Mouse (Mus musculus): Measurements from ENCODE around the gene Gm44965. TPM values are rescaled to one million over a fixed set of nuclear protein-coding genes. Genes with fewer than 3 reads are reported as not detected.

The Gm44965 gene
- polyA plus RNA-seq (2012; ENCODE audit: insufficient read depth, insufficient read length, low replicate concordance, missing spikeins): not detected in 2 replicates

GRCm38 (mm10) chr6:48593158-48594042 lies at the start of gene Gm44965, which contains the start of gene Repin1:
Gene Gm44965, plus strand, starts transcription at chr6:48593941.
Gene Repin1, plus strand, starts transcription at chr6:48593883.
- WGBS: 2% methylated on average over 45 of the region's 45 CpGs
- Histone ChIP-seq H3K27ac (ENCODE audit: insufficient read depth, low read depth, low read length) (peak within 1 kb of the TSS; percentile 95), H3K4me3 (ENCODE audit: insufficient read depth, low read depth, low read length) (peak within 1 kb of the TSS; percentile 86), H3K4me1 (ENCODE audit: control insufficient read depth, insufficient read depth, low read length) (peaks cover 39% of the 10 kb centered on the region)
- TF ChIP-seq POLR2A (IDR thresholded peaks at IDR 0.05; ENCODE audit: insufficient read depth, low read depth, low read length) (peak; percentile 83), CTCF (IDR thresholded peaks at IDR 0.05; ENCODE audit: insufficient read depth, low read depth, low read length) (0 out of 2 replicates have a peak, but pooled peaks have one; percentile 23)

- TF ChIP-seq POLR2A (IDR thresholded peaks at IDR 0.05; ENCODE audit: insufficient read depth, low read depth, low read length): no peak
- no peak for TF ChIP-seq CTCF (IDR thresholded peaks at IDR 0.05; ENCODE audit: insufficient read depth, low read depth, low read length)
- 63% methylated on average over 5 of the region's 5 CpGs for WGBS
- Histone ChIP-seq H3K4me1 (ENCODE audit: control insufficient read depth, insufficient read depth, low read length) (0 out of 2 replicates have a peak, but pooled peaks cover 2% of the 10 kb centered on the region), H3K4me3 (ENCODE audit: insufficient read depth, low read depth, low read length) (no peak overlapping the region), H3K27ac (ENCODE audit: insufficient read depth, low read depth, low read length) (no peak overlapping the region)
Observed at GRCm38 (mm10) chr6:48545251-48545650, 48.5 kb upstream of the Gm44965 start.

GRCm38 (mm10) chr6:48546271-48546670 lies 47.5 kb upstream of the Gm44965 start:
- Histone ChIP-seq H3K27ac (ENCODE audit: insufficient read depth, low read depth, low read length) (no peak overlapping the region), H3K4me1 (ENCODE audit: control insufficient read depth, insufficient read depth, low read length) (0 out of 2 replicates have a peak, but pooled peaks cover 2% of the 10 kb centered on the region), H3K4me3 (ENCODE audit: insufficient read depth, low read depth, low read length) (no peak overlapping the region)
- 61% methylated on average over 1 of the region's 1 CpGs for WGBS
- TF ChIP-seq CTCF (IDR thresholded peaks at IDR 0.05; ENCODE audit: insufficient read depth, low read depth, low read length): no peak
- TF ChIP-seq POLR2A (IDR thresholded peaks at IDR 0.05; ENCODE audit: insufficient read depth, low read depth, low read length): no peak

GRCm38 (mm10) chr6:48546858-48547257 lies 46.9 kb upstream of the Gm44965 start:
- 43% methylated on average over 4 of the region's 4 CpGs for WGBS
- Histone ChIP-seq H3K4me3 (ENCODE audit: insufficient read depth, low read depth, low read length) (no peak overlapping the region), H3K4me1 (ENCODE audit: control insufficient read depth, insufficient read depth, low read length) (0 out of 2 replicates have a peak, but pooled peaks cover 2% of the 10 kb centered on the region), H3K27ac (ENCODE audit: insufficient read depth, low read depth, low read length) (no peak overlapping the region)
- TF ChIP-seq CTCF (IDR thresholded peaks at IDR 0.05; ENCODE audit: insufficient read depth, low read depth, low read length): no peak
- TF ChIP-seq POLR2A (IDR thresholded peaks at IDR 0.05; ENCODE audit: insufficient read depth, low read depth, low read length): no peak

- no peak for TF ChIP-seq CTCF (IDR thresholded peaks at IDR 0.05; ENCODE audit: insufficient read depth, low read depth, low read length)
- no peak for TF ChIP-seq POLR2A (IDR thresholded peaks at IDR 0.05; ENCODE audit: insufficient read depth, low read depth, low read length)
Observed at GRCm38 (mm10) chr6:48548314-48548713, 45.4 kb upstream of the Gm44965 start.

GRCm38 (mm10) chr6:48552918-48553317 lies 40.8 kb upstream of the Gm44965 start:
- WGBS: 76% methylated on average over 4 of the region's 4 CpGs
- TF ChIP-seq CTCF (IDR thresholded peaks at IDR 0.05; ENCODE audit: insufficient read depth, low read depth, low read length) (no peak), POLR2A (IDR thresholded peaks at IDR 0.05; ENCODE audit: insufficient read depth, low read depth, low read length) (no peak)
- Histone ChIP-seq H3K4me1 (ENCODE audit: control insufficient read depth, insufficient read depth, low read length) (no peaks in the 10 kb centered on the region; the same call in 1 of the 2 replicates), H3K4me3 (ENCODE audit: insufficient read depth, low read depth, low read length) (no peak overlapping the region), H3K27ac (ENCODE audit: insufficient read depth, low read depth, low read length) (no peak overlapping the region)

More at GRCm38 (mm10) chr6:48548314-48548713, 45.4 kb upstream of the Gm44965 start:
- Histone ChIP-seq H3K27ac (ENCODE audit: insufficient read depth, low read depth, low read length) (no peak overlapping the region), H3K4me3 (ENCODE audit: insufficient read depth, low read depth, low read length) (no peak overlapping the region), H3K4me1 (ENCODE audit: control insufficient read depth, insufficient read depth, low read length) (0 out of 2 replicates have a peak, but pooled peaks cover 2% of the 10 kb centered on the region)
- 95% methylated on average over 6 of the region's 6 CpGs for WGBS

GRCm38 (mm10) chr6:48553819-48554218 lies 39.9 kb upstream of the Gm44965 start:
- TF ChIP-seq CTCF (IDR thresholded peaks at IDR 0.05; ENCODE audit: insufficient read depth, low read depth, low read length) (no peak), POLR2A (IDR thresholded peaks at IDR 0.05; ENCODE audit: insufficient read depth, low read depth, low read length) (no peak)
- Histone ChIP-seq H3K4me1 (ENCODE audit: control insufficient read depth, insufficient read depth, low read length) (no peaks in the 10 kb centered on the region; the same call in 1 of the 2 replicates), H3K27ac (ENCODE audit: insufficient read depth, low read depth, low read length) (peak overlapping the region; percentile 97), H3K4me3 (ENCODE audit: insufficient read depth, low read depth, low read length) (0 out of 2 replicates have a peak overlapping the region, but pooled peaks have one; percentile 74)
- WGBS: 49% methylated on average over 4 of the region's 4 CpGs

- Histone ChIP-seq H3K27ac (ENCODE audit: insufficient read depth, low read depth, low read length) (peak within 1 kb of the TSS; percentile 97), H3K4me3 (ENCODE audit: insufficient read depth, low read depth, low read length) (peak within 1 kb of the TSS; percentile 74), H3K4me1 (ENCODE audit: control insufficient read depth, insufficient read depth, low read length) (no peaks in the 10 kb centered on the region; the same call in 1 of the 2 replicates)
- under 1% methylated on average over 39 of the region's 39 CpGs for WGBS
- peak; percentile 72 for TF ChIP-seq POLR2A (IDR thresholded peaks at IDR 0.05; ENCODE audit: insufficient read depth, low read depth, low read length)
- TF ChIP-seq CTCF (IDR thresholded peaks at IDR 0.05; ENCODE audit: insufficient read depth, low read depth, low read length): no peak
Observed at GRCm38 (mm10) chr6:48554280-48555103, 39.2 kb upstream of the Gm44965 start, which contains the start of gene Lrrc61. Gene Lrrc61, plus strand, starts transcription at chr6:48554796.
